Mouse (Mus musculus) ES-CJ7 (cell line): ENCODE results near the gene Oxct2a.
"Not testable (repeated sequence)": the region's sequence is repeated elsewhere in the genome, so short reads cannot be mapped to it uniquely, and the experiment has no call there.

Experiments
- DNase-seq: peaks from one replicate; pipeline ENCODE4 v3.0.0; 2011; ENCODE audit warnings: low read depth, low spot score

Oxct2a gene

DNA sequence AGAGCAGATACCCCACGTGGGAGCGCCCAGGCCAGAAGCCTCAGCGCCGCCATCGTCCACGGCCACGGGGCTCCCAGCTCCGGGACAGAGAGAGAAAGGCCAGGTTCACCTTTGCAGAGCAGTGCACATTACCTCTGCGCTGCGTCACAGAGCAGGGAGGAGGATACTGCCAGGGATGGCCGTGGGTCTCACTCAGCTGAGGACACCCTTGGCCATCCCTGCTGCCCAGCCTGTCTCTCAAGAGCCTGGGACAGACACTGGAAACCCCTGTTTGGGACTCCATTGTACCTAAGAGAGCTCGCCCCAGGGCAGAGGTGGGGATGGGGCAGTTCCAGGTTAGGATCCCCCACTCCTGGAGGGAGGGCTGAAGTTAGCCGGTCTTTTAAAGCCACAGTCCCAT is at the start of gene Oxct2a:
TSS of gene Oxct2a (minus strand) at position 101 of the 400 bp plus-strand sequence.
- no peak for DNase-seq

DNA sequence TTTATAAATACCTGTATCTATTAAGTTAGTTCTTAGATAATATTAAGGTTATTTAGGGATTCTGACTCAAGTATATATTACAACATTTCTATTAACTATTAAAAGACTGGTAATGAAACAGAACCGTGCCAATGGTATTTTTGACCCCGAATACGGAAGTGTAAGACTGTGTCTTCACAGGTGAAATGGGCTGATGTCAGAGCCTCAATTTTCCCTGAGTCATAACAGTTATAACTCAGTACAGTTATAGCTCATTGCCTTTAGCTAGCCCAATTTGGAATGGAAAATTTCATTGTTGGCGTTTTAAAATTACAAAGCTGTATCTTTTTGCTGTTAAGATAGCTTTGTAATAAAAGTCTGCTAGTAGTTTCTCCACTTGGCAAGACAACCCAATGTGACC is 40.1 kb upstream of the Oxct2a start:
- DNase-seq = no peak

DNA sequence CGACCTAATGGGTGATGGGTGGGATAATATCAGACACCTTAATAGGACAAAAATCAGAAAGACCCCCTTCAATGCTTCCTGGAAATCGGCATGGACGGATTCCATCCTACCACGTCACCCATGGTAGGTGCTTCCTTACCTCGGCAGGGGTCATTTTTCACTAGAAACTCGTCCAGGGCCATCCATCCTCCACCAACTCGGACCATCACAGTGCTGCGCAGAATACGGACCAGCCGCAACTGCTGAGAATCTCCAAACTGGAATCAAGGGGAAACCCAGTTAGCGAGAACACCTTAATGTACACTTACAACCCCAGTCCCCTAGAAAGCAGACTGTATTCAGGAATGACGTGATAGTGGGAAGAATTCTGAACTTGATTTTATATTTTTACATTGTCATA is 37.3 kb upstream of the Oxct2a start:
- DNase-seq = no peak

DNA sequence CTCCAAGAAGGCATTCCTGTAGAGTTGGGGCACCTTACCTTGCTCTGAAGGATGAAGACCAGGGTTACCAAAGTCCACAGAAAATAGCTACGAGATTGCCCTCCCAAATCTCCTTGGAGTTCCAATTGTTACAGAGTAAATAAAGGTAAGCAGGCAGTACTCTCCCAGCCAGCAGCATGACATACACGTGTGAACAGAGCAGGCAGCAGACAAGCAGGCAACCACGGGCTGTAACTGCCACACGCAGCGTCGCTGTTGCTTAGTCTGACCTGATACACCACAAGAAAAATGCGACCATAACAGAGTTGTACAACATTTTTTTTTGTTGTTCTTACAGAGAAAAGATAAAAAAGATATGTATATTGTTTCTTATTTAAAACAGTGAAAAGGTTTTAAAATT is 35.2 kb upstream of the Oxct2a start:
- DNase-seq = no peak

DNA sequence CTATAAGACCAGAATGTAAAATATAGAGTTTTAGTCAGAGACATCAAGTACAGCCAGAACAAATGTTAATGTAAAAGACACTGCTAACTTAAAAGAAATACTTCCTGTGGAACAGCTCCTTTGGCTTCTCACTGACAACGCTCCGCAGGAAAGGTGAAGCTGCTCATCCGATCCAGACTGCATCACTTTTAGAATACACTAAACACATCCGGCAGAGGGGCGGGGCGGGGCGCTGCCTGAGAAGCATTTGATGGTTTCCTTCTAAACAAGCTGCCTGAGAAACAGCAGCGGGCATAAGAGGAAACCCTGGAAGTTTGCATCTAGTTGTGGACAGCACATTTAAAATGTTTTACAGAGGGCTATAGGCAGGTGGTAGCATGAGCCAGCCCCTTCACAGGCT is 32.5 kb upstream of the Oxct2a start:
- peak; percentile 45 for DNase-seq

DNA sequence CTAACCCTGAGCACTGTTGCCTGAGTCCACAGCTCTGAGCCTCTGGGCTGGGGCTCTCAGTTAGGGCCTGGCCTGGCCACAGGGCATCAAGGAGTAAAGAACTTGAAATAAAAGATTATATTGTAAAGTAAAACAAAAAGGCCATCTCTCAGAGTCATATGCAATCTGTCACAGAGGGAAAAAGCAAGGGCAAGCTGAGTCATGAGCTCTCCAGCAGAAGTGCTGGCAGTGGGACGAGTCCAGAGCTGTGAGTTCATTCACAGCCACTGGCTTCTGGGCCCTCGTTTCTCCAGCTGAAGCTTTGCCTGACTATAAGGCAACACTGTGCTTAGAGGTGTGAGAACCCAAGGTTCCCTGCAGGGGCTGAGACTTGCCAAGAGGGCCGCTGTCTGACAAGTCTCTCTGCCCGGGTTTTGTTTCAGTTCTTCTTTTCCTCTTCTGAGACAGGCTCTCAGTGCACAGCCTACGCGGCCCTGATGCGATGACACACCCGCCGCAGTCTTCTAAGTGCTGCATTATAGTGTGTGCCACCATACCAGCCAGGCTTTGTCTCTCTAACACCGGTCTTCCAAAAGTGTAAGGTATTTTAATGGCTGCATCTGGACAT is 29.9 kb upstream of the Oxct2a start:
- DNase-seq = no peak

DNA sequence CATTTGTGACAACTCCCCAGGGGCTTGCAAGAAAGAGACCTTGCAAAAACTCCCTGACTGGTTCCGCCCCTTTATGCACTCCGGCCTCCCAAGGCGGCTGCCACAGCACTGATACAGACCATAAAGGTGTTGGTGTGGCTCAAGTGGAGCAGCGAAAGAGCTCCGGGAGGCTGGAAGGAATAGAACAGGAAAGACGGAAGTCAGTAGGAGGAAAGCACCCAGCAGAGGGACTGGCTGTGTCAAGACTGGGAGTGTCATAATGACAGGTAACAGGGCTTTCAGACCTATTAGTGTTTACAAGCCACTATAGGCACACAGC is 20.0 kb upstream of the Oxct2a start:
- no peak for DNase-seq

DNA sequence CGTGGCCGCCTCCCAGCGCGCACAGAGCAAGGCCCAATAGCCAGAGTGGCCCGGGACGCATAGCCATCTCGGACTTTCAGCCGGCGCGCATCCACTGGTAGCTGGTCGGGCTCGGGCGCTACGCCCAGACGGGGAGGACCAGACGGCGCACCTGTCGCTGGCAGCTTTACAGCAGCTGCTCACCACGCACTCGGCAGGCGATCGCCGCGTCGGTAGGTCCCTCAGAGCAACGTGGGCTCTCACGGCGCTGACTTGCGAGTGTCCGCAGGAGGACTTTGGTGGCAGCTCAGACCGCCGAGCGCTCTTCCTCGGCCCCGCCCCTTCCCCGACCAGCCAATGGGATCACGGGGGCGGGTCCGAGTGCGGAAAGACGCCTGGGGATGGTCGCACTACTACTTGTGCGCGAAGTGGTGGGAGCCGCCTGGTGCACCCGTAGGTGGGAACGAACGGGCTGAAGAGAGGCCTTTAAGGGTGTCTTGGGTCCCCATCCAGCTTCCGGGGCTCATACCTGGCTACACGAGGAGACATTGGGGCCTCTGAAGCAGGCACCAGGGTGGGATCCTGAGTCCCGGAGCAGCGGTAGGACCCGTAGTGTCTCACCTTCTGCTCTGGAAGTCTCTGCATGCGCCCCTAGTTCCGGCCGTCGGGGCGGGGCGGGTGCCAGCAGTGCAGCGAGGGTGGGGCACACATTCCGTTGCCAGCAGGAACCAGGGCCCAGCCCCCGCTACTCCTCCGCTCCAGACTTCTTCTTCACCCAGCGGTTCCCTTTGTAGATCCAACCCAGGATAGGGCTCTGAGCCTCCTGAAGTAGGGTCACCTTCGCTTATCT is 19.4 kb upstream of the Oxct2a start, which contains the start of gene Bmp8a:
TSS of gene Bmp8a (minus strand) at position 611 of the 829 bp plus-strand sequence.
- DNase-seq = peak; percentile 85

DNA sequence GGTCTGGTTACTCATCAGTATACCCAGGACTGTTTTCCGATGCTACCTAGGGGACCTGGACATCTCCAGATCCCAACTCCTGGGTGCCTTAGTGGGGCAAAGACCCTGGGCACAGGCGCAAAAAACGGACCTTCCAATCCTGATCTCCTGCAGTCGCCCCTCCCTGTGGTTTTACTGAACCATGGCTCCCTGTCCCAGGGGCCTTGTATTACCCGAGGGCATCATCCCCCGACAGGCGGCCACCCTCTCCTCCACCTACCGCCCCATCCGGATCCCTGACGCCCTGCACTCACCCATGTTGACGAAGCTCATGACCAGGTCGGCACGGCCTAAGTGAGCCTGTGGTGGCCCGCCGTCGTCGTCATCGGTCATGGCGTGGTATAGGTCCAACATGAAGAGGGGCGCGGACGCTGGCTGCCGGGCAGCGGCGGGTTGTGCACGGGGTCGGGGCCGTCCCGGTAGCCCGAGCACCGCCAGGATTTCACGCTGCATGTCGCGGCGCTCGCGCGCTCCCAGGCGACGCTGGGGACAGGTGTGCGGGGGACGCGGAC is 18.7 kb upstream of the Oxct2a start:
- DNase-seq = no peak

DNA sequence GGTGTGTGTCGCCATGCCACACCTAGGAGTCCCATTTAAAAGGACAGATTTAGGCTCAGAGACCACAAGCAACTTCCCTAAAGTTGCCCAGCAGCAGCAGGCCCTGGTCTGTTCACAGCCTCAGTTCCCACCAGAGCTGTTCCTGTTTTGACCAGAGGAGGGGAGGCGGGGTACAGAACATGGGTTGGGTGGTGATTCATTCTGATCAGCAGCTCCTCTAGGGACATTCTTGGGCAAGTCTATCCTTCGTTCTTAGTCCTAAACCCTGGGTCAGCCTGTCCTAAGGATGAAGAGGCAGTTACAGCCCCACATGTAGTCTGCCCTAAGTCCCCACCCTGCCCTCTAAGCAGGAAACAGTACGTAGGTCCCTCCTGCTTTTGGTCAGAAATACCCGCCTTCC is 16.8 kb upstream of the Oxct2a start:
- DNase-seq = peak; percentile 38

DNA sequence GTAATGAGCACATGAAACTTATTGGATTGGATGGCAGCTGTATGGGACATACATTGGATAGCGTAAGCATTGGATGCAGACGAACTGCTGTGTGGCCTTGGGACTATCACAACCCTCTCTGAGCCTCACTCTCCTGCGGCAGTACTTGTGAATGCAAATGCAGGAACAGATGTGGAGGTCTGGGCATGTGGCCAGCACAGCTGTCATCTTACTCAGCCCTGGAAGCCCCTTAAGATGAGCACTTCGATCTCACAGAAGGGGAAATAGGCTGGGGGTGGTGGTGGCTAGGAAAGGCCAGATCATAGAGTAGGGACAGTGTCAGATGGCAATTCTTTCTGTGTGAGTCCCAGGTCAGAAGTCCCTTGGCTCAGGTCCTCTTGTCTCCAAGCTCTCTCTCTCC is 14.3 kb upstream of the Oxct2a start:
- DNase-seq = no peak

DNA sequence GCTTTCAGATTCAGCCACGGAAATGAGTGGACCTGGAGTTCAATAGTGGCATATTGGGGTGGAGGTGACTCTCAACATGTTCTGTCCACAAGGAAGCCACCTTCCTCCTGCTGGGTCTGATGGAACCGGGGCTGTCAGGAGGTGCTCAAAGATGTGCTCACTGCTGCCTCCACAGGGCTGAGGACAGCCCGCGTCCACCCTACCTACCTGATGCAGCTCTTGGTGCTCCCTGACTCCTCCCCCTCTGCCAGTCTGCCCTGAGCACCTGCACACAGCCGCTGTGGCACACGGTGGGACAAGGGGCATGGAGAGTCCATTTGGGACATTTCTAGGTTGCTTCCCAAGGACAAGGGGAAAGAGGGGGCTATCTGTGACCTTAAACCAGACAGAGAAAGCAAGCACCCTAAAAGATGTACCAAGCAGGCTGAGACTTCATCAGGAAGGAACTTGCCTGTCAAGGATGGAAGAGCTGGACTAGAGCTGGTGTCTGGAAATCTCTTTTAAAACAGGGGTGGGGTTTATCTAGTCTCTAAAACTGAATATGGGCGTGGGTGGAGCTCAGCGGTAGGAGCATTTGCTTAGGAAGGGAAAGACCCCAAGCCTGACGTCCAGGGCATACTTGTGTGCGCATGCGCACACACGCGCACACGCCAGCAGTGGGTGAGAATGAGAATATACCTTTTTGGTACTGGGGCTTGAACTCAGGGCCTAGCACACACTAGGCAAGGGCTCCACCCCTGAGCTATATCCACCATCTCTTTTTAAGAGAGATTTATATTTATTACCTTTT is 12.6 kb upstream of the Oxct2a start:
- peak; percentile 48 for DNase-seq

DNA sequence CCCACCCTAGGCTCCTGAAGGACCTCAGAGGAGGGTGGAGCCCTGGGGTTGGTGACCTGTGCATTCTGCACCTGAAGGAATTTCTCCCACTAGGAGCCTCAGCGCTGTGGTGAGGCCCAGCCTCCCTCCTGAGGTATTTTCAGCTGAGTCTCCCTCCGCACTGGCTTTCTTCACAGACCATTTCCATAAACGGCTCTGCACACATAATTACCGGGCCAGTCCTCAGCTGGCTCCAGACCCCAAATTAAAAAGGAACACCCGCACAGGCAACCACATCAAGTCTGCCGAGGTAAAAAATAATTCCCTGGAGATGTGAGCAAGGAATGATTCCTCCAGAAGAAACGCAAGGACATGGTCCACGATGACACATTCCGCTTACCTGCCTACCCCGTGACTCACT is 11.8 kb upstream of the Oxct2a start:
- DNase-seq = not testable (repeated sequence)

DNA sequence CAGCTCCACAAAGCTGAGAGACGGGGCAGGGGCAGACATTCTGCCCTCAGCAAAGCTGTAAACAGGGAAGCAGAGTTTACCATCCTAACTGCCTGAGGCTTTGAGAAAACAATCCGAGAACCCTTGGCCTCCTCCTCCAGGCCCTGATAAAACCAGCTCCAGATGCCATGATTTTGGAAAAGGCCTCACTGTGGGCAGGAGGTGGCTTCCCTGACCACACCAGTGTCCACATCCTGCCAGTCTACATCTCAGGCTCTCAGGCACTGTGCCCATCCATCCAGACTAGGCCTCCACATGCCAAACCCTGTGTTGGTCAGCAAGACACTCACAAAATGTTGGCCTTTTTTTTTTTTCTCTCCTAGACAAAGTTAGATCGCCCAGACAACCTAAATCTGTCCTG is 10.7 kb upstream of the Oxct2a start:
- no peak for DNase-seq

DNA sequence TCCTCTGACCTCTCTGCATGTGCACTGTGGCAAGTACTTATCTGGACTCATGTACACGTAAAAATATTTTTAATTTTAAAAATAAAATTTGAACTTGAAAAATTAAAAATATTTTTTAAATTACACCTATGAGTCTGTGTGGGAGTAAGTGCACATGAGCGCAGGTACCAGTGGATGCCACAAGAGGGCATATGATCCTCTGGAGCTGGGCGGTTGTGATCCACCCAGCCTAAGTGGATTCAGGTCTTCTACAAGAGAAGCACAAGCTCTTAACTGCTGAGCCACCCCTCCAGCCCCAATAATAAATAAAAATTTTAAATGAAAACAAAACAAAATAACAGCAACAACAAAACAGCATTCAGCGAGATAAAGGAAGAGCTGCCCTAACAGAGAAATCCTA is 9.7 kb upstream of the Oxct2a start:
- DNase-seq = peak; percentile 42

DNA sequence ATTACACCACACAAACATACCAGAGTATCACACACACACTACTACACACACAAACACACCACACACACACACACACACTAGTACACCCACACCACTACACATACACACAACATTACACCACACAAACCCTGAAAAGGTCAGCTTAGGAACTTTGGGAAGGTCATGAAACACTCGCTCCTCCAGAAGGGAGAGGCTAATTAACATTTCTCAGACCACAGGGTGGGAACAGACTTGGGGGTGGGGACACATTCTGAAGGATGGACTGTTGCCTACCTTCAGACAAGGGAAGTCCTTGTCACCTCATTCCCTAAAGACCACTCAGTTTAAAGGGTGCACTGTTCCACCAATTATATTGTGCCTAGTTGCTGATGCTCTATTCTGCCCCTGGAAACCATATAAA is 8.5 kb upstream of the Oxct2a start:
- DNase-seq = peak; percentile 65

DNA sequence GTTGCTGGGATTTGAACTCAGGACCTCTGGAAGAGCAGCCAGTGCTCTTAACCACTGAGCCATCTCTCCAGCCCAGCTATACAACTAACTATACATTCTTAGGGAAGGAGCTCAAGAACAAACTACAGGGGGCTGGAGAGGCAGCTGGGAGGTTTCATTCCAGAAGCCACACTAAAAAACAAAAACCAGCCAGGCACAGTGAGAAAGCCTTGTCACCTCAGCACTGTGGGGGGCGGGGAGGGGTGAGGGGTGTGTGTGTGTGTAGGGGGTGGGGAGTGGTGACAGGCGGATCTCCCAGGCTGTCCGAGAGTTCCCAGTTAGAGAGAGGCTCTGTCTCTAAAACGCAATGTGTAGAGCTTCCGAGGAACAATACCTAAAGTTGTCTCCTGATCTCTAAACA is 7.9 kb upstream of the Oxct2a start:
- peak; percentile 81 for DNase-seq

DNA sequence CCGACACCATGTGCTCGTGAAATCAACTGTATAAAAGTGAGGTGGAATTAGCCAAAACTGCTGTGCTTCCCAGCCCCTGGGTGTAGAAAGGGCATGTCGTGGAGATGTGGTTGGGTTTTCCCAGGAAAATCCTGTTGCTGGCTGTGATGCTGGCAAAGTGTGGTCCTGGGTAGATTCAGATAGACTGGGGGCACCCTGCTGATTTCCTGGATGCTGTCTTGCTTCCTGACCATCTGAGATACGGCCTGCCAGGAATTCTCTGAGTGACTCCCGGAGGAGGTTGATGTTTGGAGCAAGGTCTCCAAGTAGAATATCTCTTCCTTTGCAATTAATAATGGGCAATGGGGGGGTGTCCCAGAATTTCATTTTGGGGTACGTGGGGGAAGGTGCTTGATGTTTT is 5.5 kb upstream of the Oxct2a start:
- no peak for DNase-seq

DNA sequence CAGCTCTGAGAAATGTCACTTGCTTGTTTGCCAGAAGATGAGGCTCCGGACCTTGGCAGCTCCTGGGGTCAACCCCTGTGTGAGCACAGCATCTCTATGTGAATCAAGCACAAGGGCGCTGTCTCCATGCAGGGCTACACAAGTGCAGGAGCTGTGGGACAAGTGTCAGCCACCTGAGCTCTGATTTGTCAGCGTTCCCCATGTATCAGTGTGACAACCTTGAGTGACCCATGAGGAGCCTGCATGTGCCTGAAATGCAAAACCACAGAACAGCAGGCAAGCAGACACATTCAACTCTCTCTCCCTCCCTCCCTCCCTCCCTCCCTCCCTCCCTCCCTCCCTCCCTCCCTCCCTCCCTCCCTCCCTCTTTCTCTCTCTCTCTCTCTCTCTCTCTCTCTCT is 4.2 kb upstream of the Oxct2a start:
- no peak for DNase-seq

DNA sequence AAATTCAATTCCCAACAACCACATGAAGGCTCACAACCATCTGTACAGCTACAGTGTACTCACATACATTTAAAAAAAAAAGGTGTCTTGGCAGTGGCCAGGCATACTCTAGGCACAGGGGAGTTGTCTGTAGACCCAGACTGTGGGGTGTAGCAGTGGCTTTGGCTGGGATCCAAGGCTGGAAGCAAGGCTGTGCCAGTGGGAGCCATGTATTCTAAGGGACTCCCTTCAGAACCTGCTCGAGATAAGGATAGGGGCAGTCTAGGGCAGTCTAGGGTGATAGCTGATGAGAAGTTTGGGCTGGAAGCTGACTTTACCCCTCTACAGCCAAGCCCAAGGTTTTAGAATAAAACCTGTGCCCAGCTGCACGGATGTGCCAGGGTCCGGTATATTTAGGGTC is 2.7 kb upstream of the Oxct2a start:
- DNase-seq = no peak

DNA sequence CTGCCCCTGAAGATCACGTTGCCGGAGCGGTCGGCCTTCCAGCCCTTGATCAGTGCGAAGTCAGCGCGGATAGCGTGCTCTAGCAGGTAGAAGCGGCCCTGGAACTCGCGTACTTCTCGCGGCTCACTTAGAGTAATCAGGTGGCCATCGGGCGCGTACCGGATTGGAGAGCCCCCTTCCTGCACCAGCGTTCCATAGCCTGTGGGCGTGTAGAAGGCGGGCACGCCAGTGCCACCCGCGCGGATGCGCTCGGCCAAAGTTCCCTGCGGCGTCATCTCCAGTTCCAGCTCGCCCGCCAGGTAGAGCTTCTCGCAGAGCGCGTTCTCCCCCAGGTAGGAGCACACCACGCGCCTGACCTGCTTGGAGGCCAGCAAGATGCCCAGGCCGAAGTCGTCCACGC is 524 bp downstream of the Oxct2a start:
- DNase-seq = not testable (repeated sequence)

DNA sequence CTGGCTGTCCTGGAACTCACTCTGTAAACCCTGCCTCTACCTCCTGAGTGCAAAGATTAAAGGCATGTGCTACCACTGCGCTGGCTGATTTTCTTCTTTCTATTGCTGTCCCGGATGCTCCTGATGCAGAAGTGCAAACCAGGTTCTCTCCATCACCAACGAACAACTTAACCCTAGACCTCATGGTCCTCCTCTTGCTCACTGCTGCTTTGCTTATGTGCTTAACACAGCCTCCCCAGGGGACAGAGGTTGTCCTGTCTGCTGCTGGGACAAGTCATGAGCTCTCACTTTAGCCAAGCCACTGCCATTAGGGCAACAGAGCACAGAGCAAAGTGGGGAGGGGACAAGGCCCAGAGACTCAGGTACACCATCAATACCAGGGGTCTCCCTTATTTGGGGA is 8.9 kb downstream of the Oxct2a start:
- no peak for DNase-seq
